Mouse (Mus musculus) heart, postnatal 0 days (tissue): ENCODE data around the gene Tmem127.

Experiments
- CTCF ChIP-seq: IDR thresholded peaks from 2 replicates; pipeline ENCODE4 v1.5.1; 2016; ENCODE audit warnings: antibody characterized with exemption, control low read depth, low read depth
- EP300 ChIP-seq: IDR thresholded peaks from 2 replicates; pipeline ENCODE4 v1.6.1; 2016; ENCODE audit warnings: antibody characterized with exemption, low read depth

- TF ChIP-seq CTCF (no peak), EP300 (no peak)
Observed at GRCm38 (mm10) chr2:127272806-127273205, 25.1 kb downstream of the Tmem127 start.
